Mouse (Mus musculus) MEL (cell line): ENCODE data around the gene Psmb4. TPM values are rescaled to one million over a fixed set of nuclear protein-coding genes. Genes with fewer than 3 reads are reported as not detected.

Experiments
- polyA plus RNA-seq, 2 experiments: library from polyadenylated mRNA; stranded (reverse) in 1 of 2; unstranded in 1 of 2; fragments of >175 nt in 1 of 2; fragments of >200 nt in 1 of 2; gene quantifications; 2 replicates each; pipeline versions ENCODE4 v1.2.1 to v1.2.4; 2012; ENCODE audit warnings: low replicate concordance in 2 of 2, low read depth in 1 of 2; ENCODE audit not compliant: insufficient read length in 2 of 2, insufficient read depth in 1 of 2, missing spikeins in 1 of 2
- total RNA-seq: library from RNA; depleted of rRNA; stranded (reverse); fragments of 300-350 nt; gene quantifications from 2 replicates; pipeline ENCODE4 v1.2.3, GENCODE M21; 2012; rRNA removed

Psmb4 gene
- total and polyA plus RNA-seq, 3 experiments: 826 to 964 (median 890) TPM

Other genes starting within 250 kb of the Psmb4 start
- not detected in 2 replicates for gene Gm10972, start 243.8 kb downstream of the Psmb4 start, total RNA-seq
- gene Gm10972, start 243.8 kb downstream of the Psmb4 start, polyA plus RNA-seq: not detected
- 4.8 and 6.6 TPM in 2 replicates for gene Tuft1, start 228.1 kb downstream of the Psmb4 start, total RNA-seq
- gene Tuft1, start 228.1 kb downstream of the Psmb4 start, polyA plus RNA-seq: 10 to 100 TPM in 1 of 2 experiments, not detected in 1; 13.5 TPM
- 35.7 and 60.7 TPM in 2 replicates for gene Selenbp2, start 193.4 kb downstream of the Psmb4 start, total RNA-seq
- gene Selenbp2, start 193.4 kb downstream of the Psmb4 start, polyA plus RNA-seq: 10 to 100 TPM in 1 of 2 experiments, not detected in 1; 67.0 TPM
- gene Cgn, start 100.5 kb downstream of the Psmb4 start, total RNA-seq: 0.04 and 0.07 TPM in 2 replicates
- under 1 TPM in 1 of 2 experiments, not detected in 1; 0.86 TPM for gene Cgn, start 100.5 kb downstream of the Psmb4 start, polyA plus RNA-seq
- gene Pogz, start 49.4 kb downstream of the Psmb4 start, total RNA-seq: 10.6 and 12.9 TPM in 2 replicates
- 10 to 100 TPM in 1 of 2 experiments, not detected in 1; 31.6 TPM for gene Pogz, start 49.4 kb downstream of the Psmb4 start, polyA plus RNA-seq
- gene Selenbp1, start 46.1 kb upstream of the Psmb4 start, total RNA-seq: 109 and 179 TPM in 2 replicates
- gene Selenbp1, start 46.1 kb upstream of the Psmb4 start, polyA plus RNA-seq: 100 to 1,000 TPM in 1 of 2 experiments, not detected in 1; 365 TPM
- gene Rfx5, start 67.1 kb upstream of the Psmb4 start, total RNA-seq: 9.5 and 10.0 TPM in 2 replicates
- 10 to 100 TPM in 1 of 2 experiments, not detected in 1; 19.4 TPM for gene Rfx5, start 67.1 kb upstream of the Psmb4 start, polyA plus RNA-seq
- 45.0 and 45.1 TPM in 2 replicates for gene Pi4kb, start 87.8 kb upstream of the Psmb4 start, total RNA-seq
- gene Pi4kb, start 87.8 kb upstream of the Psmb4 start, polyA plus RNA-seq: 10 to 100 TPM in 1 of 2 experiments, not detected in 1; 56.7 TPM
- gene Zfp687, start 128.5 kb upstream of the Psmb4 start, total RNA-seq: 14.5 and 16.2 TPM in 2 replicates
- 10 to 100 TPM in 1 of 2 experiments, not detected in 1; 36.6 TPM for gene Zfp687, start 128.5 kb upstream of the Psmb4 start, polyA plus RNA-seq
- 631 and 709 TPM in 2 replicates for gene Psmd4, start 155.7 kb upstream of the Psmb4 start, total RNA-seq
- gene Psmd4, start 155.7 kb upstream of the Psmb4 start, polyA plus RNA-seq: 100 to 1,000 TPM in 1 of 2 experiments, not detected in 1; 816 TPM
- gene Pip5k1a, start 220.0 kb upstream of the Psmb4 start, total RNA-seq: 47.7 and 48.6 TPM in 2 replicates
- 100 to 1,000 TPM; 103 to 322 TPM for gene Pip5k1a, start 220.0 kb upstream of the Psmb4 start, polyA plus RNA-seq
- gene Vps72, start 224.1 kb upstream of the Psmb4 start, total RNA-seq: 117 and 128 TPM in 2 replicates
- gene Vps72, start 224.1 kb upstream of the Psmb4 start, polyA plus RNA-seq: 100 to 1,000 TPM; 266 to 416 TPM
- 1.6 and 3.1 TPM in 2 replicates for gene Tmod4, start 237.5 kb upstream of the Psmb4 start, total RNA-seq
- 1 to 10 TPM in 1 of 2 experiments, not detected in 1; 5.4 TPM for gene Tmod4, start 237.5 kb upstream of the Psmb4 start, polyA plus RNA-seq
- gene Scnm1, start 247.1 kb upstream of the Psmb4 start, total RNA-seq: 71.8 and 93.1 TPM in 2 replicates
- gene Scnm1, start 247.1 kb upstream of the Psmb4 start, polyA plus RNA-seq: 100 to 1,000 TPM in 1 of 2 experiments, not detected in 1; 104 TPM
- 22.1 and 22.7 TPM in 2 replicates for gene Lysmd1, start 247.1 kb upstream of the Psmb4 start, total RNA-seq
- 100 to 1,000 TPM in 1 of 2 experiments, 10 to 100 TPM in 1; 22.9 to 102 TPM for gene Lysmd1, start 247.1 kb upstream of the Psmb4 start, polyA plus RNA-seq